Mouse (Mus musculus): ENCODE data around the gene Ncstn. TPM values are rescaled to one million over a fixed set of nuclear protein-coding genes. Genes with fewer than 3 reads are reported as not detected.

The Ncstn gene
- polyA plus RNA-seq, 1 experiment from 2014 or later = 133 TPM

GRCm38 (mm10) chr1:172082899-172083445, 377 bp upstream of the Ncstn start:
- under 1% methylated on average over 24 of the region's 24 CpGs for WGBS
- peak; percentile 74 for ATAC-seq (ENCODE audit: insufficient read depth)
- Histone ChIP-seq H3K36me3 (ENCODE audit: insufficient read depth) (peaks cover 26% of the 10 kb centered on the region), H3K9ac (peak overlapping the region; percentile 91), H3K9me3 (ENCODE audit: low read depth, low read length) (no peaks in the 10 kb centered on the region), H3K27me3 (ENCODE audit: insufficient read depth, low read length) (no peaks in the 10 kb centered on the region), H3K27ac (ENCODE audit: low read depth) (peak overlapping the region; percentile 76), H3K4me2 (peak overlapping the region; percentile 74), H3K4me1 (ENCODE audit: insufficient read depth) (no peaks in the 10 kb centered on the region; the same call in none of the 2 replicates), H3K4me3 (ENCODE audit: low read depth, low read length) (peak overlapping the region; percentile 74)
- peak; percentile 41 for DNase-seq
- TF ChIP-seq CTCF (IDR thresholded peaks at IDR 0.05; ENCODE audit: low read depth) = no peak

- Histone ChIP-seq H3K27me3 (ENCODE audit: insufficient read depth, low read length) (no peaks in the 10 kb centered on the region), H3K4me3 (ENCODE audit: low read depth, low read length) (no peak overlapping the region), H3K4me2 (no peak overlapping the region), H3K27ac (ENCODE audit: low read depth) (no peak overlapping the region), H3K4me1 (ENCODE audit: insufficient read depth) (no peaks in the 10 kb centered on the region), H3K36me3 (ENCODE audit: insufficient read depth) (peaks cover 66% of the 10 kb centered on the region), H3K9ac (no peak overlapping the region), H3K9me3 (ENCODE audit: low read depth, low read length) (no peaks in the 10 kb centered on the region)
- 61% methylated on average over 5 of the region's 5 CpGs for WGBS
- no peak for DNase-seq
- TF ChIP-seq CTCF (IDR thresholded peaks at IDR 0.05; ENCODE audit: low read depth) = no peak
- ATAC-seq (ENCODE audit: insufficient read depth) = no peak
Observed at GRCm38 (mm10) chr1:172077981-172078380, 4.6 kb downstream of the Ncstn start.

GRCm38 (mm10) chr1:172072604-172073003, 10.0 kb downstream of the Ncstn start:
- ATAC-seq (ENCODE audit: insufficient read depth) (no peak), DNase-seq (no peak)
- no peak overlapping the region for H3K4me2 ChIP-seq
- H3K27me3 ChIP-seq (ENCODE audit: insufficient read depth, low read length) = no peaks in the 10 kb centered on the region
- peaks cover 95% of the 10 kb centered on the region for H3K36me3 ChIP-seq (ENCODE audit: insufficient read depth)
- TF ChIP-seq CTCF (IDR thresholded peaks at IDR 0.05; ENCODE audit: low read depth) = no peak
- no peak overlapping the region for H3K4me3 ChIP-seq (ENCODE audit: low read depth, low read length)
- WGBS = 96% methylated on average over 7 of the region's 7 CpGs
- no peaks in the 10 kb centered on the region for H3K4me1 ChIP-seq (ENCODE audit: insufficient read depth)
- no peak overlapping the region for H3K9ac ChIP-seq
- no peak overlapping the region for H3K27ac ChIP-seq (ENCODE audit: low read depth)
- no peaks in the 10 kb centered on the region for H3K9me3 ChIP-seq (ENCODE audit: low read depth, low read length)

GRCm38 (mm10) chr1:172071556-172071955, 11.0 kb downstream of the Ncstn start:
- Histone ChIP-seq H3K4me1 (ENCODE audit: insufficient read depth) (no peaks in the 10 kb centered on the region), H3K4me2 (no peak overlapping the region), H3K27me3 (ENCODE audit: insufficient read depth, low read length) (no peaks in the 10 kb centered on the region), H3K36me3 (ENCODE audit: insufficient read depth) (peaks cover 100% of the 10 kb centered on the region), H3K9ac (no peak overlapping the region), H3K9me3 (ENCODE audit: low read depth, low read length) (no peaks in the 10 kb centered on the region), H3K4me3 (ENCODE audit: low read depth, low read length) (no peak overlapping the region), H3K27ac (ENCODE audit: low read depth) (no peak overlapping the region)
- DNase-seq (no peak), ATAC-seq (ENCODE audit: insufficient read depth) (no peak)
- no peak for TF ChIP-seq CTCF (IDR thresholded peaks at IDR 0.05; ENCODE audit: low read depth)
- 68% methylated on average over 4 of the region's 4 CpGs for WGBS

GRCm38 (mm10) chr1:172070227-172070626, 12.4 kb downstream of the Ncstn start:
- Histone ChIP-seq H3K4me2 (no peak overlapping the region), H3K4me3 (ENCODE audit: low read depth, low read length) (no peak overlapping the region), H3K9me3 (ENCODE audit: low read depth, low read length) (no peaks in the 10 kb centered on the region), H3K9ac (no peak overlapping the region; the same call in 1 of the 2 replicates), H3K27ac (ENCODE audit: low read depth) (no peak overlapping the region), H3K4me1 (ENCODE audit: insufficient read depth) (no peaks in the 10 kb centered on the region), H3K36me3 (ENCODE audit: insufficient read depth) (peaks cover 100% of the 10 kb centered on the region), H3K27me3 (ENCODE audit: insufficient read depth, low read length) (no peaks in the 10 kb centered on the region)
- no peak for DNase-seq
- no peak for TF ChIP-seq CTCF (IDR thresholded peaks at IDR 0.05; ENCODE audit: low read depth)
- ATAC-seq (ENCODE audit: insufficient read depth) = no peak
- WGBS = 44% methylated on average over 6 of the region's 6 CpGs

- TF ChIP-seq CTCF (IDR thresholded peaks at IDR 0.05; ENCODE audit: low read depth) = no peak
- H3K4me2 ChIP-seq = no peak overlapping the region
- H3K27me3 ChIP-seq (ENCODE audit: insufficient read depth, low read length) = no peaks in the 10 kb centered on the region
- no peak for ATAC-seq (ENCODE audit: insufficient read depth)
- H3K36me3 ChIP-seq (ENCODE audit: insufficient read depth) = peaks cover 59% of the 10 kb centered on the region
- H3K9me3 ChIP-seq (ENCODE audit: low read depth, low read length) = no peaks in the 10 kb centered on the region
- H3K4me3 ChIP-seq (ENCODE audit: low read depth, low read length) = no peak overlapping the region
- H3K9ac ChIP-seq = no peak overlapping the region
- DNase-seq = no peak
- WGBS = 69% methylated on average over 13 of the region's 13 CpGs
- H3K4me1 ChIP-seq (ENCODE audit: insufficient read depth) = no peaks in the 10 kb centered on the region
- no peak overlapping the region for H3K27ac ChIP-seq (ENCODE audit: low read depth)
Observed at GRCm38 (mm10) chr1:172064613-172065141, 17.9 kb downstream of the Ncstn start.

- Histone ChIP-seq H3K27ac (ENCODE audit: low read depth) (no peak overlapping the region), H3K4me1 (ENCODE audit: insufficient read depth) (no peaks in the 10 kb centered on the region), H3K27me3 (ENCODE audit: insufficient read depth, low read length) (no peaks in the 10 kb centered on the region), H3K36me3 (ENCODE audit: insufficient read depth) (peaks cover 47% of the 10 kb centered on the region), H3K4me3 (ENCODE audit: low read depth, low read length) (no peak overlapping the region), H3K4me2 (no peak overlapping the region), H3K9me3 (ENCODE audit: low read depth, low read length) (no peaks in the 10 kb centered on the region), H3K9ac (no peak overlapping the region)
- no peak for DNase-seq
- no peak for ATAC-seq (ENCODE audit: insufficient read depth)
- 36% methylated on average over 4 of the region's 4 CpGs for WGBS
- no peak for TF ChIP-seq CTCF (IDR thresholded peaks at IDR 0.05; ENCODE audit: low read depth)
Observed at GRCm38 (mm10) chr1:172063291-172064023, 19.1 kb downstream of the Ncstn start.

Data from lung, embryonic 14.5 days (tissue).